Mouse (Mus musculus) hindbrain, embryonic 13.5 days (tissue): ENCODE measurements around the gene Dcaf8. TPM values are rescaled to one million over a fixed set of nuclear protein-coding genes. Genes with fewer than 3 reads are reported as not detected.

Experiments used
- ATAC-seq: fragments of 200-750 bp; cut with Nextera tagmentation; 2 replicates; pipeline ENCODE4 v1.8.0; 2017; ENCODE audit warnings: moderate TSS enrichment; ENCODE audit not compliant: low FRiP score
- H3K27ac ChIP-seq: fragments of 300-500 bp; sonication (generic); 2 replicates; pipeline ENCODE4 v1.5.1; 2015; ENCODE audit warnings: inconsistent platforms, mild to moderate bottlenecking, moderate library complexity
- H3K27me3 ChIP-seq: fragments of 300-500 bp; sonication (generic); 2 replicates; pipeline ENCODE4 v1.6.1; 2015; ENCODE audit warnings: mild to moderate bottlenecking, inconsistent platforms
- H3K36me3 ChIP-seq: fragments of 300-500 bp; sonication (generic); 2 replicates; pipeline ENCODE4 v1.6.1; 2015; ENCODE audit warnings: mild to moderate bottlenecking, inconsistent platforms
- H3K4me1 ChIP-seq: fragments of 300-500 bp; sonication (generic); replicated peaks from 2 replicates; pipeline ENCODE4 v1.6.1; 2015; ENCODE audit warnings: inconsistent platforms
- H3K4me2 ChIP-seq: fragments of 300-500 bp; sonication (generic); 2 replicates; pipeline ENCODE4 v1.6.1; 2015; ENCODE audit warnings: inconsistent platforms, mild to moderate bottlenecking, moderate library complexity
- H3K4me3 ChIP-seq: fragments of 300-500 bp; sonication (generic); 2 replicates; pipeline ENCODE4 v1.5.1; 2015; ENCODE audit warnings: mild to moderate bottlenecking, inconsistent platforms
- H3K9ac ChIP-seq: fragments of 300-500 bp; sonication (generic); 2 replicates; pipeline ENCODE4 v1.6.1; 2015; ENCODE audit warnings: mild to moderate bottlenecking, inconsistent platforms
- H3K9me3 ChIP-seq: fragments of 300-500 bp; sonication (generic); 2 replicates; pipeline ENCODE4 v1.6.1; 2016; ENCODE audit warnings: inconsistent platforms
- WGBS: fragments of 180-500 bp; shearing (Covaris S2); methylation state at CpG from one replicate; pipeline ENCODE4 v1.1.7; 2015; 5-methylcytosine and 5-hydroxymethylcytosine counted together
- polyA plus RNA-seq: library from polyadenylated mRNA; unstranded; fragments of >200 nt; fragmentation: Nextera tagmentation; extraction: Ambion mirVana; gene quantifications from 2 replicates; pipeline ENCODE4 v1.2.1, GENCODE M21; 2015

Dcaf8 gene
- polyA plus RNA-seq, 1 experiment from 2014 or later, result 100 TPM

GRCm38 (mm10) chr1:172128563-172128962 lies 19.3 kb upstream of the Dcaf8 start:
- Histone ChIP-seq H3K9ac (no peak overlapping the region; the same call in 1 of the 2 replicates), H3K4me3 (no peak overlapping the region), H3K27ac (no peak overlapping the region), H3K36me3 (peaks cover 49% of the 10 kb centered on the region), H3K4me1 (peaks cover 22% of the 10 kb centered on the region), H3K9me3 (no peaks in the 10 kb centered on the region), H3K4me2 (no peak overlapping the region), H3K27me3 (no peaks in the 10 kb centered on the region)
- WGBS, result 93% methylated on average over 15 of the region's 15 CpGs
- no peak for ATAC-seq

DNA sequence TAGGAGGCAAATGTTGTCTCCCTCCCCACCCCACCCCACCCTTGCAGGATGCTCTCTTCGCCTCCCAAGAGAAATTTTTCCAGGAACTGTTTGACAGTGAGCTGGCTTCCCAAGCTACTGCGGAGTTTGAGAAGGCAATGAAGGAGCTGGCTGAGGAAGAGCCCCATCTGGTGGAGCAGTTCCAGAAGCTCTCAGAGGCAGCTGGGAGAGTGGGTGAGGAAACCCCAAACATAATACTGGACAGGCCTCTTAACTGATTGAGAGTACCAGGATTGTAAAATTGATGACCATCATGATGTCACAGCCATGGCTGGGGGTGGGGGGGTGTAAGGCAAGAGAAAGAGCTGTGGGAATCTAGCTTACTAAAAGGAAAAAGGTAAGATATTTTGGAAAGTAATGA lies 18.8 kb upstream of the Dcaf8 start:
- H3K27me3 ChIP-seq, result no peaks in the 10 kb centered on the region
- no peak overlapping the region for H3K9ac ChIP-seq
- ATAC-seq, result no peak
- H3K9me3 ChIP-seq, result no peaks in the 10 kb centered on the region
- H3K4me3 ChIP-seq, result no peak overlapping the region
- 56% methylated on average over 2 of the region's 2 CpGs for WGBS
- H3K4me1 ChIP-seq, result peaks cover 22% of the 10 kb centered on the region
- no peak overlapping the region for H3K27ac ChIP-seq
- H3K4me2 ChIP-seq, result no peak overlapping the region
- peaks cover 55% of the 10 kb centered on the region for H3K36me3 ChIP-seq

DNA sequence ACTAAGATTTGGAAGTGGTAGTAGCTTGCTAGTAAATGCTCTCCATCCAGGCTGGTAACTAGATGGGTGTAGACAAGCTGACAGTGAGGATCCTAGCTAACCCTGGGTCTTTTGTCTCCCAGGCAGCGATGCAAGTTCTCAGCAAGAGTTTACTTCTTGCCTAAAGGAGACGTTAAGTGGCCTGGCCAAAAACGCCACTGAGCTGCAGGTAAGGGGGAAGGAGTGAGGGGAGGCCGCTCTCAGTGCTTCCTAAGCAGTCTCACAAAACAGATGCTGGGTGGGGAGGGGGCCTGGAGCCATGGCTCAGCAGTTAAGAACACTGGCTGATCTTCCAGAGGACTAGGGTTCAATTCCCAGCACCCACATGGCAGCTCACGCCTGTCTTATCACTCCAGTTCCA lies 18.1 kb upstream of the Dcaf8 start:
- no peak overlapping the region for H3K9ac ChIP-seq
- no peak overlapping the region for H3K4me3 ChIP-seq
- peaks cover 61% of the 10 kb centered on the region for H3K36me3 ChIP-seq
- no peak overlapping the region for H3K27ac ChIP-seq
- 95% methylated on average over 5 of the region's 5 CpGs for WGBS
- ATAC-seq, result no peak
- H3K9me3 ChIP-seq, result no peaks in the 10 kb centered on the region
- H3K4me2 ChIP-seq, result no peak overlapping the region
- no peaks in the 10 kb centered on the region for H3K27me3 ChIP-seq
- H3K4me1 ChIP-seq, result peaks cover 22% of the 10 kb centered on the region

DNA sequence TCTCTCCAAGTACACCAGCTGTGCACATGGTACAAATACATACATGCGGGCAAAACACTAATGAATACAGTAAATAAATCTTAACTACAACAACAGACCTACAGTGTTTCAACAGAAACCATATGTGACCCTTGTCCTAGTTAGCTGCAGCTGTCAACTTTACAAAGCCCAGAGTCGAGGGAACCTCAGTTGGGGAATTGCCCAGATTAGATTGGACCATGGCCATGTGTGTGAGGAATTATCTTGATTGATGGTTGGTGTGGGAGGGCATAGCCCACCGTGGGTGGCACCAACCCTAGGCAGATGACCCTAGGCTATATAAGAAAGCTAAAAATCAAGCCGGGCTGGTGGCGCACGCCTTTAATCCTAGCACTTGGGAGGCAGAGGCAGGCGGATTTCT lies 15.6 kb upstream of the Dcaf8 start:
- H3K4me2 ChIP-seq, result no peak overlapping the region
- no peaks in the 10 kb centered on the region for H3K9me3 ChIP-seq
- 88% methylated on average over 7 of the region's 7 CpGs for WGBS
- no peak for ATAC-seq
- H3K4me3 ChIP-seq, result no peak overlapping the region
- H3K36me3 ChIP-seq, result peaks cover 78% of the 10 kb centered on the region
- no peaks in the 10 kb centered on the region for H3K27me3 ChIP-seq
- H3K9ac ChIP-seq, result no peak overlapping the region
- H3K27ac ChIP-seq, result no peak overlapping the region
- H3K4me1 ChIP-seq, result peaks cover 14% of the 10 kb centered on the region

DNA sequence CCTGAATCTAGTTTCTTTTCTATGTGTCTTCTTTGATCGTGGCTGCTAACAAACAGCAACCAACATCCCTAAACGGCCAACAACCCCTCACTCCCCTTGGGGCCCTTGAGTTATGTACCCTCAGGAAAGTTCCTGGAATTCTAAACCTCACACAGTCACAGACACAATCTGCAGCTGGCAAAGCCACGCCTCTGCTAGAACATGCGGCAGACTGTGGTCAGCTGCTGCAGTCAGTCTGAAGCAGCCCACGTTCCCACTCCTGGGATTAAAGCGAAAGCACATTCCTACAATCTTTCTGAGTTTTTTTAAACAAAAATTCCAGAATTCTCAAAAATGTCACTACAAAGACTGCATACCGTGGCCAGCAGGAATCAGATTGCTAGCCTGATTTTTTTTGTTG lies 14.3 kb upstream of the Dcaf8 start:
- Histone ChIP-seq H3K27me3 (no peaks in the 10 kb centered on the region), H3K9me3 (no peaks in the 10 kb centered on the region), H3K36me3 (peaks cover 75% of the 10 kb centered on the region), H3K4me3 (no peak overlapping the region), H3K27ac (no peak overlapping the region), H3K4me1 (0 out of 2 replicates have a peak, but pooled peaks cover 2% of the 10 kb centered on the region), H3K4me2 (no peak overlapping the region), H3K9ac (no peak overlapping the region)
- ATAC-seq, result no peak
- WGBS, result 93% methylated on average over 7 of the region's 7 CpGs

- no peak for ATAC-seq
- no peak overlapping the region for H3K9ac ChIP-seq
- H3K27me3 ChIP-seq, result no peaks in the 10 kb centered on the region
- WGBS, result 88% methylated on average over 4 of the region's 4 CpGs
- H3K9me3 ChIP-seq, result no peaks in the 10 kb centered on the region
- H3K4me1 ChIP-seq, result no peaks in the 10 kb centered on the region
- no peak overlapping the region for H3K27ac ChIP-seq
- H3K4me3 ChIP-seq, result no peak overlapping the region
- H3K4me2 ChIP-seq, result no peak overlapping the region
- H3K36me3 ChIP-seq, result peaks cover 71% of the 10 kb centered on the region
Measured at GRCm38 (mm10) chr1:172134072-172134471, 13.8 kb upstream of the Dcaf8 start.

- Histone ChIP-seq H3K9ac (no peak overlapping the region), H3K27ac (no peak overlapping the region), H3K9me3 (no peaks in the 10 kb centered on the region), H3K4me3 (no peak overlapping the region), H3K36me3 (peaks cover 12% of the 10 kb centered on the region), H3K4me1 (no peaks in the 10 kb centered on the region), H3K27me3 (no peaks in the 10 kb centered on the region), H3K4me2 (no peak overlapping the region)
- no peak for ATAC-seq
- WGBS, result 84% methylated on average over 2 of the region's 2 CpGs
Measured at GRCm38 (mm10) chr1:172140160-172140559, 7.7 kb upstream of the Dcaf8 start.

- ATAC-seq, result no peak
- H3K4me2 ChIP-seq, result no peak overlapping the region
- no peak overlapping the region for H3K4me3 ChIP-seq
- no peak overlapping the region for H3K27ac ChIP-seq
- H3K27me3 ChIP-seq, result no peaks in the 10 kb centered on the region
- WGBS, result 87% methylated on average over 1 of the region's 1 CpGs
- H3K36me3 ChIP-seq, result peaks cover 7% of the 10 kb centered on the region
- H3K9me3 ChIP-seq, result no peaks in the 10 kb centered on the region
- H3K4me1 ChIP-seq, result no peaks in the 10 kb centered on the region
- no peak overlapping the region for H3K9ac ChIP-seq
Measured at GRCm38 (mm10) chr1:172140825-172141224, 7.1 kb upstream of the Dcaf8 start.

DNA sequence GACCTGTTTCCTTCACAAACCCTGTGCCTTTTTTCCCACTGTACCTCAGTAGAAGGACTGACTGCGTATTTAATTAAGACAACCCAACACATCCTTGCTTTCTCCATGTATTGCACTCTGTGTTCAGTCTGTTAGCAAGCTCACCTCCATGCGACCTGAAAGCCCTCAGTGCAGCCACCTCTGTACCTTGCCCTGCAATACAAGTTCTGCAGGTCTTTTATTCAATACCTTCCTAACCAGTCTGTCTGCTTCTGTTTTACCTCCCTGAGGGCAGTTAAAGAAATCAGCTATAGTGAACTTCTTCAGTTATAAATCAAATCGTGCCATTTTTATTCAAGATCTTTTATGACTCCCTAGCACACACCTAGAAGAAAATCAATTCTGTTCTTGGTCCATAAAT lies 6.4 kb upstream of the Dcaf8 start:
- Histone ChIP-seq H3K4me3 (no peak overlapping the region), H3K4me2 (no peak overlapping the region), H3K9ac (no peak overlapping the region), H3K9me3 (no peaks in the 10 kb centered on the region), H3K36me3 (0 out of 2 replicates have a peak, but pooled peaks cover under 1% of the 10 kb centered on the region), H3K27me3 (no peaks in the 10 kb centered on the region), H3K27ac (no peak overlapping the region), H3K4me1 (no peaks in the 10 kb centered on the region)
- no peak for ATAC-seq
- 80% methylated on average over 3 of the region's 3 CpGs for WGBS

DNA sequence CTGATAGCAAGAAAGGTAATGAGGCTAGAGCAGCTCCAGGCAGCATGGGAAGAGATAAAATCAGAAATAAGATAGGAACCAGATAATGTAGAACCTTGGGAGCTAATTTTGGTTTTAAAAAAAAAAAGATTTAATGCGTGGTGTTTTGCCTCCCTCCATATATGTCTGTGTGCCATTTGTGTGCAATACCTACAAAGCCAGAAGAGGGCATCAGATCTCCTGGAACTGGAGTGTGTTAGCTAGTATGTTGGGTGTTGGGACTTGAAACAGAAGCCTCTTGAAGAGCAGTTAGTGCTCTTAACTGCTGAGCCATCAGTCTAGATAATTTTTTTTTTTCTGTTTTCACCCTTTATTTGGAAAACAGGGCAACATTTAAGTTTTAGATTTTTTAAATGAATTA lies 4.3 kb upstream of the Dcaf8 start:
- 30% methylated on average over 1 of the region's 1 CpGs for WGBS
- Histone ChIP-seq H3K4me2 (no peak overlapping the region), H3K9ac (no peak overlapping the region)

DNA sequence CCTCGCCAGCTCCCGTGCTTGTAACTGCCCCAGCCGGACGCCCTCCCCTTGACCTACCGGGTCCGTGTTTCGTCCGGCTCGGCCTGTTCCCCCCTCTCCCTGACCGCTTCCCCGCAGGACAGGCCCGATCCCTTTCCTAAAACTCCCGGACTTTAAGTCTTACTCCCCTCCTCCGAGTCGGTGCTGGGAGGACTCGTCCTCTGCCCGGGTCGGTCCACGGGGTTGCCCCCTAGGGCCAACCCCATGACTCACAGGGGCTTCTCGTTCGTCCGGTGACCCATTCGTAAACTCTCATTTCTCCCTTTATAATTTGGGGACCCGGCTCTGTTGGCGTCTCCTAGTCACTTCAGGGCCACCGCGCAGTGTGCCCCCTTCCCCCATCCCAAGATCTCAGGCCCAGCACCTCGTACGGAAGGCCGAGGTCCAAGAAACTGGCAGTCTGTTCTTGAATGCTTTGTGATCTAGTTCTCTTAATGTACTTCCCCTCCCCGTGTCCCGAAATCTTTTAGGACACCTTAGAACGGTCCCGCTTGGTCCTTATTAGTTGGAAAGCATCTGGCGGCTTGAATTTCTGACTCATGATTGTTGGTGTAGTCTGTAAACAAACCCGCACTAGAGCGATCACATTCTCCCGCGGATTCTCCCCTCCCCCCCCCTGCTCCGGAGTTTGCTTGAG lies 533 bp downstream of the Dcaf8 start:
- ATAC-seq, result peak; percentile 75
- WGBS, result under 1% methylated on average over 37 of the region's 40 CpGs

More for the DNA sequence above, 4.3 kb upstream of the Dcaf8 start:
- Histone ChIP-seq H3K27me3 (no peaks in the 10 kb centered on the region), H3K4me1 (peaks cover 6% of the 10 kb centered on the region), H3K9me3 (no peaks in the 10 kb centered on the region), H3K4me3 (no peak overlapping the region), H3K27ac (no peak overlapping the region), H3K36me3 (no peaks in the 10 kb centered on the region)
- ATAC-seq, result no peak

DNA sequence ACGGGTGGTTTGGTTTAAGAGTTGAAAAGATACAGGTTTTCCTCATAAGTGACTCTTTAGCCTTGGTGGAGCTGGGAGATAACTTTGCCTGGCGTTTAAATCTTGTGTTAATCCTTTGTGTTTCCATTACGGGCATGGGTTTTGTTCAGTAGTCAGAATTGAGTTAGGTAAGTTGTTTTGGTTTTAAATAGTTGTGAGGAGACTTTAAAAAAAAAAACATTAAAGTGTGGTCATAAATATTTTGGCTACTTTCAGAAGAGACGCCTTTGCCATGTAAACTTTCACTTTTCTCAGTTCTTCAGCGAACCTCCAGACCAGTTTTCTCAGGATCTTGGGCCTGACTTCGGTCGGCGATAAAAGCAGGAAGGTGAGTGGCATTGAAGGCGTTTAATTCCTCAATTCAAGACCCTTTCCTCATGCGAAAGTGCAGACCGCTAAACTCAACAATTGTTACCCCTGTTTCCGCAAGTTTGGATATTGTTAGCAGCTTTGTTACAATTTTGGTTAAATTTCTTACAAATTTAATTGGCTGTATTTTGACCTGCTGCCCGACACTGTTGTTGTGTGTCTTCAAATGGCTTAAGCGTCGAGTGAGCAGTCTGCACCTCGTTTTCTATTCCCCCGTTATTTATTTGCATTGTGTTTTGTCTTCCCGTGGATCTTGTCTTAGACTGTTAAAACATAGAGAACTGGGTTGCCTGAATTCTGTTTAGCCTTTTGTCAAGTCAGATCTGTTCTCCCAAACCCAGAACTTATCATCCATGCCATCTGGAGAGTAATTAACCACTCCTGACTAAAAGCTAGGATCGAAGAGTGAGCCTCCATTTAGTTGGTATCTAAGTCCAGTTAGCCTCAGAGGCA lies 1.3 kb downstream of the Dcaf8 start:
- Histone ChIP-seq H3K4me1 (peaks cover 30% of the 10 kb centered on the region), H3K27me3 (no peaks in the 10 kb centered on the region), H3K27ac (peak overlapping the region; percentile 96), H3K9me3 (no peaks in the 10 kb centered on the region), H3K9ac (peak overlapping the region; percentile 94), H3K4me2 (peak overlapping the region; percentile 66), H3K36me3 (peaks cover 33% of the 10 kb centered on the region), H3K4me3 (peak overlapping the region; percentile 92)
- 23% methylated on average over 19 of the region's 19 CpGs for WGBS
- ATAC-seq, result no peak

More for the DNA sequence above, 533 bp downstream of the Dcaf8 start:
- peak overlapping the region; percentile 96 for H3K27ac ChIP-seq
- H3K27me3 ChIP-seq, result no peaks in the 10 kb centered on the region
- H3K9ac ChIP-seq, result peak overlapping the region; percentile 94
- peak overlapping the region; percentile 66 for H3K4me2 ChIP-seq
- H3K4me3 ChIP-seq, result peak overlapping the region; percentile 92
- no peaks in the 10 kb centered on the region for H3K9me3 ChIP-seq
- H3K4me1 ChIP-seq, result peaks cover 30% of the 10 kb centered on the region
- H3K36me3 ChIP-seq, result peaks cover 29% of the 10 kb centered on the region
